Mouse (Mus musculus): ENCODE results near the gene Samd5. TPM values are rescaled to one million over a fixed set of nuclear protein-coding genes. Genes with fewer than 3 reads are reported as not detected.
A peak's percentile ranks its signal among the peaks of the same experiment; 100 is the strongest.

Gene Samd5
- 4.9 and 6.8 TPM in 2 replicates for polyA plus RNA-seq (2015; fragmentation: Nextera tagmentation; extraction: Ambion mirVana)

DNA sequence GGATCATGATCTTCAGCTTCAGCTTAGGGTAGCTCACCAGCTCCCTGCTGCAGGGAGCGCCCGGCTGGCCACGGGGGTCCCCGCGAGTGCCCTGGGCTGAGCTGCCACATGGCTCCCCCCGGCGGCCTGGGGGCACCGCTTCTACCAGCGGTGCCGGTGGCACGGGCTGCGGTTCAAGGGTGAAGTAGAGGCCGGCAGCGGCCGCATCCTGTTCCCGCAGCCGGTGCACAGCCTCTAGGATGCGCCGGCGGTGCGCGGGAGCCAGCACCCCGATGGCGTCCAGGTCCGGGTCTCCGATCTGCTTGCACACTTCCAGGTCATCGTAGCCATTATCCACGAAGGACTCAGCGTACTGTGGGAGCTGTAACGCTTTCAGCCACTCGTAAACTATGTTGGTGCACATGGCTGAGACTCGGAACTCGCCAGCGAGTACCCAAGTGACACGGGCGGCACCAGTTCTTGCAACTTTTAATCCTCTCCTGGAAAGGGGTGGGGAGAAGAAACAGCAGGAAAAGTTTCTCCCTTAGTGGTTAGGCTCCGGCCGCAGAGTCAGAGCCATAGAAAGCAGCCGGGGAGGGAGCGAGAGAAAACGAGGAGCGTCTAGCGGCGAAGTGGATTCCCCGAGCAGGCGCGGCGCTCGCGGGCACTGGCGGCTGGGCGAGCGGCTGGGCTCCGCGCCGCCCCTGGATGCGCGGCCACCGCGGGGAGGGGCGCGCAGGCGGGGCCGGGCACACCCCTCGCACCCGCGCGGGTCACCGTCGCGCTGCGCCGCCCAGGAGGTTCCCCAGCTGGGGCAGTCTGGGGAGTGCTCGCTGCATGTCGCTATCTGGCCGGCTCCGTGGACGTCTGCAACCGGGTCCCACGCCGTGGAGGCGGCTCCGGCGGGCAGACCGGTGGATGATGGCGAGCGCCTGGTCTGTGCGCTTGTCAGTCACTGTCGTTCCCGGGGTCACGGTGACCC, at the start of gene Samd5:
Gene Samd5 (minus strand): TSS at position 648 of the 961 bp plus-strand sequence.
- ATAC-seq (ENCODE audit: low FRiP score), result peak; percentile 87
- under 1% methylated on average over 86 of the region's 91 CpGs for WGBS
- Histone ChIP-seq H3K27me3 (peaks cover 22% of the 10 kb centered on the region), H3K4me3 (peak within 1 kb of the TSS; percentile 73), H3K4me2 (peak within 1 kb of the TSS; percentile 94), H3K36me3 (no peaks in the 10 kb centered on the region), H3K27ac (peak within 1 kb of the TSS; percentile 85), H3K9ac (peak within 1 kb of the TSS; percentile 83), H3K4me1 (replicated peaks) (peaks cover 40% of the 10 kb centered on the region), H3K9me3 (no peaks in the 10 kb centered on the region)

DNA sequence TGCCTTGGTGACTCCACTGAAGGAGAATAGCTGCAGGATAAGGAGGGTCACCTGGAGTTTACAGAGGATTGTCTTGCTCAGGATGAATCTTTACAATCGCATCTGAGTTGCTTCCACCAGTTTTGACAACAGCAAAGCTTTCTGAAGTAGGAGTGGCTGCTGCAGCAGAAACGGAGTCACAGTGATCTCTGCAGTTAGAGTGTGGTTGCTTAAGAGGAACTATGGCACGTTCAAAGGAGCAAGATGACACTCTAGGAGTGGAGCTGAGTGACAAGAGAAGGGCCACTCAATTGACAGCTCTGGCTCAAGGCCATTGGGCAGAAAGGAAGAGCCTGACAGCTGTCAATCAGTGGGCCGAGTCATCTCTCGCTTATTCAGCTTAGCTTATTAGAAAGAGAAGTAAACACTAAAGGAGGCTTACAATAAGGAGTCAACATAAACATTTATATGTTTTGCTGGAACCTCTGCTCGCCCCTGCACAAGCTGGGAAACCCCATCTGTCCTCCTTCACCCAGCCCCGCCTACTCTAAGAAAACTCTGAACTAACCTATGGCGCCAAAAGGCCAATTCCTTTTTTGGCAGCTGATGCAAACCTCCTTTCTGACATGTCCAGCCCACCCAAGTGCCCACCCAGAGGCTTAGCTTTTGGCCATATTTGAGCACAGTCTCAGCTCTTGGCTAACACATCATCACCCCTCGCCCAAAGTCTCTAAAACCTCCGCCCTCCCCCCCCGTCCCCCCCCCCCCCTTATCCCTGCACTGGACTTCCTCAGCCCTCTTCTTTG, 47.7 kb upstream of the Samd5 start:
- Histone ChIP-seq H3K36me3 (no peaks in the 10 kb centered on the region), H3K9me3 (no peaks in the 10 kb centered on the region), H3K27me3 (no peaks in the 10 kb centered on the region), H3K27ac (no peak overlapping the region), H3K4me2 (no peak overlapping the region), H3K4me1 (replicated peaks) (no peaks in the 10 kb centered on the region; the same call in 1 of the 2 replicates), H3K4me3 (no peak overlapping the region), H3K9ac (no peak overlapping the region)
- no peak for ATAC-seq (ENCODE audit: low FRiP score)
- 85% methylated on average over 9 of the region's 11 CpGs for whole genome bisulfite sequencing

DNA sequence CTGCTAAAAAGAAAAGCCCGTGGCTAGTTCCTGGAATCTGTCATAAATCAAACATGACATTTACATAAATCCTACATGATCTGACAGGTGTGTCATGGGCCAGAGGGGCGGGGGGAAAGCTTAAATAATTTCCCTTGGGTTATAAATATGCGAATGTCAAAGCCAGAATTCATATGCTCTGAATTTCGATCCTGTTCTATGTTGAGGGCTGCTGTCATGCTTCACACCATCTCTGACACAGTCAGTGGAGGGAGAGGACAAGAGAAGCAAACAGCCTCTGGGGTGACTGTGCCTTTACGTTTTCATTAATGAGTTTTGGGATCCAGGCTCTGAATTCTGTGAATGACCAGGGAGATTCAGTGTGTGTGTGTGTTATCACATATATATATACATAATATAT, 45.0 kb upstream of the Samd5 start:
- no peak overlapping the region for H3K4me2 ChIP-seq
- H3K4me1 ChIP-seq (replicated peaks), result no peaks in the 10 kb centered on the region; the same call in 1 of the 2 replicates
- H3K4me3 ChIP-seq, result no peak overlapping the region
- 54% methylated on average over 5 of the region's 5 CpGs for WGBS
- no peaks in the 10 kb centered on the region for H3K9me3 ChIP-seq
- ATAC-seq (ENCODE audit: low FRiP score), result no peak
- no peak overlapping the region for H3K9ac ChIP-seq
- no peaks in the 10 kb centered on the region for H3K27me3 ChIP-seq
- no peaks in the 10 kb centered on the region for H3K36me3 ChIP-seq
- no peak overlapping the region for H3K27ac ChIP-seq

DNA sequence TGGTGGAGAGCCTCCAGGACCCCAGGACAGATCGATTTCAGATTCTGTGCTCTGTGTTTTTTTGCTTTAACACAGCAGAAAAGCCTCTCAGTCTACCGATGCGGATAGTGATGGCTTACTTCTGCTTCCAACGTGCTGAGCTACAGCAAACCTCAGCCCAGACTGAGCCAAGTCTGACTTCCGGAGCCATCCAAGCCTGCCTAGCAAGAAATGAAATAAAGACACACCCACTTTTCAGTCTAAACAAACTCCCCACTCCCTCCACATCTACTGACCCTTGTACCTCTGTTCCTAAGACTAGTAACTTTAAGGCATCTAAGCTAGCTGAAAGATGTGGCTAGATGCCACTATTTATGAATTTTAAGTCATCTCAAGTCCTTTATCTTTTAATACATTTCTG, 43.1 kb upstream of the Samd5 start:
- no peak overlapping the region for H3K27ac ChIP-seq
- no peak overlapping the region for H3K4me2 ChIP-seq
- no peaks in the 10 kb centered on the region for H3K9me3 ChIP-seq
- ATAC-seq (ENCODE audit: low FRiP score), result no peak
- no peaks in the 10 kb centered on the region for H3K36me3 ChIP-seq
- H3K4me3 ChIP-seq, result no peak overlapping the region
- no peaks in the 10 kb centered on the region for H3K27me3 ChIP-seq
- H3K9ac ChIP-seq, result no peak overlapping the region
- 69% methylated on average over 5 of the region's 5 CpGs for WGBS
- H3K4me1 ChIP-seq (replicated peaks), result no peaks in the 10 kb centered on the region; the same call in 1 of the 2 replicates

DNA sequence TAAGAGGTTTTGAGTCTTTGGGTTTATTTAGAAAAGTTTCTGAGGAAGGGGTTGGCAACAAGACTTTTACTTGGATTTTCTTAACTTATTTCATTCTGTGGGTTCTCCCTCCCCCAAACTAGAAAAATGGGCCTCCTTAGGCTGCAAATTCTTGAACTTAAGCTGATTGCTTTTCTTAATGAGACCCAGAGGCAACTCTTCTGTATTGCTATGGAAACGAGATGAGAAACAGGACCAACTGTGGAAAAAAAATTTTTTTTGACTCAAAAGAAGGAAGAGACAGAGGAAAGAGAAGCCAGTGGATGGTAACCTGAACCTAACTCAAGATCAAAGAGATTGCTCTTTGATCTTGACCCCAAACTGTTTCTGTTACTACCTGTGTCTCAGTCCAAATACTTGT, 29.9 kb upstream of the Samd5 start:
- H3K4me2 ChIP-seq, result no peak overlapping the region
- no peaks in the 10 kb centered on the region for H3K36me3 ChIP-seq
- H3K27ac ChIP-seq, result no peak overlapping the region
- H3K9me3 ChIP-seq, result no peaks in the 10 kb centered on the region
- H3K9ac ChIP-seq, result no peak overlapping the region
- H3K4me1 ChIP-seq (replicated peaks), result no peaks in the 10 kb centered on the region
- 63% methylated on average over 1 of the region's 1 CpGs for WGBS
- no peaks in the 10 kb centered on the region for H3K27me3 ChIP-seq
- no peak for ATAC-seq (ENCODE audit: low FRiP score)
- no peak overlapping the region for H3K4me3 ChIP-seq

DNA sequence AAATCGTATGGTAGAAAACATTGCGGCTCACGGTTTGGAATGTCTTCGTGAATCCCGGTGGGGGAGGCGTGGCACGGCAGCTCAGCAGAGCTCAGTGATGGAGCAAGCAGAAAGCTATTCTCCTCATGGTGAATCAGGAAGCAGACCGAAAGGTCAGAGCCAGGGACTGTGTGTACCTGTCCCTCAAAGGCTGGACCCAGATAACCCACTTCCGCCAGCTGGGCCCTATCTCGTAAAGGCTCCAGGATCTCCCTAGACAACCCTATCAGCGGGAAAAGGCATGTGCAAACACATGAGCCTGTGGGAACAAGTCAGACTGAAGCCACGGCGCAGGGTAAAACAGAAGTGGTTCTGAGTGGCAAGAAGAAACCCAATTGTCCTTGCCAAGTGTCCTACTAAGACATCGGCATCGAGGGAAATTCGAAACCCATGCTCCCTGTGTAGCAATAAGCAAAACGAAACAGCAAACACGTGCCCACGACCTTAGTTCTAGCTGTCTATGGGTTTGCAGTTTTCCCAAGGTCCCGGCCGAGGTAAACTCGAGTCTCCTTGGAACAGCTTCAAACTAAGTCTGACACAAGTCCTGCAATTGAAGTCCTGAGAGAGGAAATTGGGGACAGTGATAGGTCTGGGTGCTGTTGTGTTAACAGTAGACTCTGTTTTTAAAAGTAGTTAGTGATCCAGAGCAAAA, 24.2 kb upstream of the Samd5 start:
- 0 out of 2 replicates have a peak, but pooled peaks cover 4% of the 10 kb centered on the region for H3K27me3 ChIP-seq
- H3K4me2 ChIP-seq, result no peak overlapping the region
- no peak overlapping the region for H3K4me3 ChIP-seq
- H3K4me1 ChIP-seq (replicated peaks), result 0 out of 2 replicates have a peak, but pooled peaks cover 4% of the 10 kb centered on the region
- 94% methylated on average over 22 of the region's 22 CpGs for WGBS
- H3K9me3 ChIP-seq, result no peaks in the 10 kb centered on the region
- ATAC-seq (ENCODE audit: low FRiP score), result no peak
- H3K36me3 ChIP-seq, result no peaks in the 10 kb centered on the region
- no peak overlapping the region for H3K27ac ChIP-seq
- H3K9ac ChIP-seq, result no peak overlapping the region

DNA sequence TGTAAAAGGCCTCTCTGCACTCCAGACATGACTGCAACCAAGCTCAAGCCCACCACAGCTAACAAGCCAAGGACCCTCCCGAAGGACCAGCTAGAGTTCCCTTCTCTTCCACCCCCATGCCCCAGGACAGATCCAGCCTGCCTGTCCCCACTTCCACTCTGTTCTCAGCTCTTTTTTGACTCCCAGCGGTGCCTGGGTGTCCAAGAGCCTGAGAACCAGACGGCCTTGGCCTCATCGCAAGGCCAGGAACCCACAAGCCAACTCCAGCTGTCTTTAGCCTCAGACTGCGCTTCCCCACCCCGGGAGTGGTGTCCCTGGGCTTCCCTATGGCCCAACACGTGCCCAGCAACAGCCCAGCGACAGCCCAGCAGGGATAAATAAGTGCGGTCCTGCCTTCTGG, 23.1 kb upstream of the Samd5 start:
- 0 out of 2 replicates have a peak, but pooled peaks cover 4% of the 10 kb centered on the region for H3K27me3 ChIP-seq
- H3K4me2 ChIP-seq, result no peak overlapping the region
- no peak overlapping the region for H3K9ac ChIP-seq
- no peak for ATAC-seq (ENCODE audit: low FRiP score)
- H3K4me3 ChIP-seq, result no peak overlapping the region
- no peaks in the 10 kb centered on the region for H3K9me3 ChIP-seq
- H3K4me1 ChIP-seq (replicated peaks), result 0 out of 2 replicates have a peak, but pooled peaks cover 4% of the 10 kb centered on the region
- WGBS, result 83% methylated on average over 9 of the region's 9 CpGs
- H3K36me3 ChIP-seq, result no peaks in the 10 kb centered on the region
- H3K27ac ChIP-seq, result no peak overlapping the region

DNA sequence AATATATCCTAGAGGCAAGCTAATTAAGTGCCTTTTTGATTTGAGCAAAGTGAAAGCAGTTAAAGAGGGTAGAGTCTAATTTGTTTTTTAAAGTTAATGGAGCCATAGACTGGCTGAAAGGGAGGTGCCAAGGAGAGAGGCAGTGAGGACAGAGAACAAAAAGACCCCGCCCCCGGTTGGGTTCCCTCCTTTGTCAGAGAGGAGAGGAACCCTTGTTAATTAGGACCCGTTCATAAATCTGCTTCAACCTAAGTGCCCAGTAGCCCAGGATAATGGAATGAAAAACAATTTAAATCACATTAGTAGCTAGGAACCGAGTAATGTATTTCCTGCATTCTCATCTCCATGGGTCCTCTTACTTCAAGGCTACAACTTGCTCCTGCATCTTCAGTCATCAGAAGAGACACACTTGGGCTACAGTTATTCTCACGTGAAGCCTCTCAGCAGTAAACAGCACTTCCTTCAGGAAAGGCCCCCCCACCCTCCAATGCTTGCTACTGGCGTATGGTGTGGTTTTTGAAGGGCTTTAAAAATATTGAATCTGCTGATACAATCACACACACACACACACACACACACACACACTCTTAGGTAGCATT, 21.6 kb upstream of the Samd5 start:
- no peak for ATAC-seq (ENCODE audit: low FRiP score)
- Histone ChIP-seq H3K27ac (no peak overlapping the region), H3K4me3 (no peak overlapping the region)

DNA sequence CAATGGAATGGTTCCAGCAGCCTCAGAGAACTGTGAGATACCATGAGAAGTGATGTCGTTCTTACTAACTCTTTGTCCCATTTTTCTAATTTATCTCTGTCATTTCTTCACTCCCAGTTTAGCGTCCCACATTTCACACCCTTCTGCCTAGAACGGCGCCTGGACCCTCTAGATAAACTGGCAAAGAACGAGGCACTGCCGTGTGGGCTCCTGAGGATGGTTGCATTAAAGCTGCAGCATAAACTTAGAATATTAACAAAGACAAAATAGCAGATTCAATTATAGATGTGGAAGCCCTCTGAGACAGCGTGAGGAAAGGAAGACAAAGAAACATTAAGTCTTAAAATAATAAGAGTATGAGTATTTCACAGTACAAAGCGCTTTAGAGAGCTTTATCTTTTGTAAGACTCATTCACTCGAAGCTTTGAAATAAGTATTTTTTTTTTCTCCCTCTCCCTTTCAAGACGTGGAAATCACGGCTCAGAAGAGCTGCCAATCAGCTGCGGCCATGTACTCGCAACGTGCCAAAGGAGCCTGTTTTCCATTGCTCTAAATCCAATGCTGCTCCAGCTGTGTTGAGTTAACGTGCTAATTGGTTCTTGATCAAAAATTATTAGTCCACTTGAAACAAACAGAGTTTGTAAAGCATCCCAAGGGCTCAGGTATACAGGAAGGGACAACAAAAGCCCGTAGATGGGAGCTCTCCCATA, 19.1 kb upstream of the Samd5 start:
- Histone ChIP-seq H3K9me3 (no peaks in the 10 kb centered on the region), H3K27ac (no peak overlapping the region), H3K4me2 (no peak overlapping the region), H3K36me3 (no peaks in the 10 kb centered on the region), H3K4me1 (replicated peaks) (0 out of 2 replicates have a peak, but pooled peaks cover 4% of the 10 kb centered on the region), H3K9ac (no peak overlapping the region), H3K4me3 (no peak overlapping the region), H3K27me3 (0 out of 2 replicates have a peak, but pooled peaks cover 4% of the 10 kb centered on the region)
- WGBS, result 63% methylated on average over 16 of the region's 16 CpGs
- no peak for ATAC-seq (ENCODE audit: low FRiP score)

More for the DNA sequence above, 21.6 kb upstream of the Samd5 start:
- H3K9ac ChIP-seq, result no peak overlapping the region
- H3K9me3 ChIP-seq, result no peaks in the 10 kb centered on the region
- H3K4me2 ChIP-seq, result no peak overlapping the region
- no peaks in the 10 kb centered on the region for H3K36me3 ChIP-seq
- WGBS, result 21% methylated on average over 6 of the region's 6 CpGs
- H3K4me1 ChIP-seq (replicated peaks), result 0 out of 2 replicates have a peak, but pooled peaks cover 4% of the 10 kb centered on the region
- 0 out of 2 replicates have a peak, but pooled peaks cover 4% of the 10 kb centered on the region for H3K27me3 ChIP-seq

DNA sequence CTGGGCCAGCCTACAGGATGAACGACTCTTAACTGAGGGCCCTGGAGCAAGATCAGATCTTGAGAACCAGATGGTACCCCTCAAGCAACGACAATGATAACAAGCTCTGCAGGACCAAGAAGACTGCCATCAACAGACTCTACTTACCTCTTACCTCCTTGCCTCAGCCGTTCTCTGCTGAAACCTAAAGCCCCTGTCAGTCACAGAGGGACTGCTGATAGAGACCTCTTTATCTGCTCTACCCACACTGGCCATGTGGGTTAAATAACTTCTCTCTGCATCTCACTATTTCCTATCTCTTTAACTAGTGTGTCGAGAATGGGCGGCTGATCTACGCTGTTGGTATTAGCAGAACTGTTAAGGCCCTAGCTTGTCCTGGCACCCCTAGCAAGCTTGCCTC, 5.9 kb upstream of the Samd5 start:
- Histone ChIP-seq H3K27me3 (peaks cover 9% of the 10 kb centered on the region), H3K4me2 (no peak overlapping the region), H3K9ac (no peak overlapping the region), H3K27ac (no peak overlapping the region), H3K36me3 (no peaks in the 10 kb centered on the region), H3K4me3 (no peak overlapping the region), H3K9me3 (no peaks in the 10 kb centered on the region), H3K4me1 (replicated peaks) (peaks cover 16% of the 10 kb centered on the region)
- 90% methylated on average over 6 of the region's 6 CpGs for WGBS
- ATAC-seq (ENCODE audit: low FRiP score), result no peak

DNA sequence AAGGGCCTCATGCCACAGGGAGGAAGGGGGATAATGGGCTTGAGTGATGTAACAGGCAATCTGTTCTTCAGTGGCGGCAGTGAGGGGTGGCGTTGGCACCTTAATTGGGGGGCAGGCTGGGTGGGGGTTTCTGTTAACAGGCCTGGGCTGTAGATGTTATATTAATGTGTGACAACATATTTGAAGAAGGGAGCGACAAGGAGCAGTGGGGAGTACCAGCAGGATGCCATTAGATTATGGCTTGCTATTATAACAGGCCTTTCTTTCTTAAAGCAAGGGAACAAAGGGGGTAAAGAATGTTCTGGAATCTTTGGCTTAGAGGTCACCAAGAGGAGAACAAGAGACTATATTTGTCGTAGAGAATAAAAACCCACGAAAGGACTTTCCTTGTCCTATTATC, 4.9 kb upstream of the Samd5 start:
- Histone ChIP-seq H3K4me1 (replicated peaks) (peaks cover 22% of the 10 kb centered on the region), H3K9me3 (no peaks in the 10 kb centered on the region), H3K36me3 (no peaks in the 10 kb centered on the region), H3K4me3 (no peak overlapping the region), H3K4me2 (no peak overlapping the region), H3K9ac (no peak overlapping the region), H3K27ac (no peak overlapping the region), H3K27me3 (peaks cover 12% of the 10 kb centered on the region)
- WGBS, result 22% methylated on average over 5 of the region's 5 CpGs
- ATAC-seq (ENCODE audit: low FRiP score), result no peak

Data from hindbrain, embryonic 13.5 days (tissue).